Mouse (Mus musculus): Measurements from ENCODE around the gene Sart1.

Gene Sart1

GRCm38 (mm10) chr19:5388588-5389242 lies at the start of gene Sart1:
Gene Sart1, minus strand, starts transcription at chr19:5388703.
- in situ Hi-C loops (cut with MboI, MseI) = no loop called here

GRCm38 (mm10) chr19:5433951-5434350 lies 45.4 kb upstream of the Sart1 start:
- in situ Hi-C loops (cut with MboI, MseI) = no loop called here

- in situ Hi-C loops (cut with MboI, MseI) = no loop called here
These were observed 44.7 kb upstream of the Sart1 start for GRCm38 (mm10) chr19:5432992-5433852.

- in situ Hi-C loops (cut with MboI, MseI) = no loop called here
These were observed 43.5 kb upstream of the Sart1 start for GRCm38 (mm10) chr19:5431911-5432464.

- in situ Hi-C loops (cut with MboI, MseI) = no loop called here
These were observed 41.9 kb upstream of the Sart1 start for GRCm38 (mm10) chr19:5430408-5430807.

- in situ Hi-C loops (cut with MboI, MseI) = no loop called here
These were observed 41.3 kb upstream of the Sart1 start for GRCm38 (mm10) chr19:5429806-5430205.

GRCm38 (mm10) chr19:5429219-5429618 lies 40.7 kb upstream of the Sart1 start:
- in situ Hi-C loops (cut with MboI, MseI) = no loop called here

GRCm38 (mm10) chr19:5428083-5428482 lies 39.6 kb upstream of the Sart1 start:
- in situ Hi-C loops (cut with MboI, MseI) = no loop called here

- in situ Hi-C loops (cut with MboI, MseI) = no loop called here
These were observed 38.3 kb upstream of the Sart1 start for GRCm38 (mm10) chr19:5426640-5427290.

GRCm38 (mm10) chr19:5425906-5426565 lies 37.5 kb upstream of the Sart1 start:
- in situ Hi-C loops (cut with MboI, MseI) = no loop called here

- in situ Hi-C loops (cut with MboI, MseI) = no loop called here
These were observed 36.6 kb upstream of the Sart1 start, which contains the start of the genes Drap1 and AI837181 for GRCm38 (mm10) chr19:5424782-5425741. Gene Drap1, minus strand, starts transcription at chr19:5424979. Gene AI837181, plus strand, starts transcription at chr19:5425144.

GRCm38 (mm10) chr19:5424092-5424781 lies 35.7 kb upstream of the Sart1 start:
- in situ Hi-C loops (cut with MboI, MseI) = no loop called here

- in situ Hi-C loops (cut with MboI, MseI) = no loop called here
These were observed 35.1 kb upstream of the Sart1 start for GRCm38 (mm10) chr19:5423561-5423960.

- in situ Hi-C loops (cut with MboI, MseI) = no loop called here
These were observed 34.5 kb upstream of the Sart1 start for GRCm38 (mm10) chr19:5422895-5423443.

GRCm38 (mm10) chr19:5422267-5422666 lies 33.8 kb upstream of the Sart1 start:
- in situ Hi-C loops (cut with MboI, MseI) = no loop called here

GRCm38 (mm10) chr19:5421784-5422183 lies 33.3 kb upstream of the Sart1 start:
- in situ Hi-C loops (cut with MboI, MseI) = no loop called here

GRCm38 (mm10) chr19:5420579-5420978 lies 32.1 kb upstream of the Sart1 start:
- in situ Hi-C loops (cut with MboI, MseI) = no loop called here

GRCm38 (mm10) chr19:5419630-5420029 lies 31.1 kb upstream of the Sart1 start:
- in situ Hi-C loops (cut with MboI, MseI) = no loop called here

GRCm38 (mm10) chr19:5418750-5419466 lies 30.4 kb upstream of the Sart1 start:
- in situ Hi-C loops (cut with MboI, MseI) = no loop called here
